Mouse (Mus musculus) cerebellum, postnatal 4 days (tissue): ENCODE measurements around the gene Hcfc1r1.

ENCODE experiments used
- DNase-seq, 2 experiments: peaks; one replicate each; pipeline ENCODE4 v3.0.0; 2022; ENCODE audit warnings: low spot score in 2 of 2, mixed read lengths in 1 of 2

Hcfc1r1 gene

DNA sequence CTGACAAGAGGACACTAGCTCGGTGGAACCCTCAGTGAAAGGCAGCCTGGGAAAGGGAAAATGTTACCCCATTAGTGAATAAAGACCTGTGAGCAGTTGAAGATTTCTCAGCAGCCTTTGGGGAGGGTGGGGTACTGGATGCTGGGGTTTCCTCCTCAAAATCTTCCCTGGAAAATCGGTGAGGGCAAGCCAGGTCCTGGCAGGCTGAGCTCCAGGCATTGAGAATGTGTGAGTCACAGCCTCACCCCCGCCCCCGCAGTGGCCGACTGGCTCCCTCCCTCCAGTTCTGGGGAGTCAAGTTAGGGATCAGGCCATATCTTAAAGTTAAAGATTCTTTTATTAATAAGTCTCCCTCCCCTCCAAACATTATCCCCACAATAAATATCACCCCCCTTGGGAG is 1.7 kb downstream of the Hcfc1r1 start:
- DNase-seq, result no peak

DNA sequence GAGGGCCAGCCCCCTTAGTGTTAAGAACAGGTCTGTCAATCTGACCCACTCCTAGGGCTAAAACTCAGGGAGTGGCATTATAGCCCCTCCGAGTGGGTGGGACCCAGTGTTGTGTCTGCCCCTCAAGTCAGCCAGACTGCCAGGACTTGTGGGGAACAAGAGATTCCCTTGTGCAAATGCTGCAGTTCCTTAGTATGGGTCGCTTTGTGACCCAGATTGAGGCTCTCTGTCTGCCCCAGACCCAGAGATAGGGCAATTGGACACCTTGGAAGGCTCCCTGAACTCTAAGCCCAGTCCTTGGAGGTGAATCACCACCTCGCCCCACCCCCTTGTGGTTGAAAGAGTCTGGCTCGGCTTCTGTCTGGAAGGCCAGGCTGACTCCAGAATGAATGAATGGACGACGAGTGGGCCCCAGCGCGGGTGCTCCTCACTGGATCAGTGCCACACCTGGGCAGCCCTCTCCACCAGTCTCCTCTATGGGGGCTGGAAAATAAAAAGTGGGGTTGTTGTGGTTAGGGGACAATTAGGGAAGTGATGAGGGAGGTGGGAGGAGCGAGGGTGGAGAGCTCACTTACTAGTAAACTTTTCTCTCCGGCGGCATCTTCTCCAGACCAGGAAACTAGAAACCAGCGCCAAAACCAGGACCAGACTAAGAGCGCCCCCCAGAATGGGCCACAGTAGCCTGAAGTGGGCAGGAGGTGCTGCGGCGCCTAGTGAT is 2.3 kb downstream of the Hcfc1r1 start:
- DNase-seq, result no peak

DNA sequence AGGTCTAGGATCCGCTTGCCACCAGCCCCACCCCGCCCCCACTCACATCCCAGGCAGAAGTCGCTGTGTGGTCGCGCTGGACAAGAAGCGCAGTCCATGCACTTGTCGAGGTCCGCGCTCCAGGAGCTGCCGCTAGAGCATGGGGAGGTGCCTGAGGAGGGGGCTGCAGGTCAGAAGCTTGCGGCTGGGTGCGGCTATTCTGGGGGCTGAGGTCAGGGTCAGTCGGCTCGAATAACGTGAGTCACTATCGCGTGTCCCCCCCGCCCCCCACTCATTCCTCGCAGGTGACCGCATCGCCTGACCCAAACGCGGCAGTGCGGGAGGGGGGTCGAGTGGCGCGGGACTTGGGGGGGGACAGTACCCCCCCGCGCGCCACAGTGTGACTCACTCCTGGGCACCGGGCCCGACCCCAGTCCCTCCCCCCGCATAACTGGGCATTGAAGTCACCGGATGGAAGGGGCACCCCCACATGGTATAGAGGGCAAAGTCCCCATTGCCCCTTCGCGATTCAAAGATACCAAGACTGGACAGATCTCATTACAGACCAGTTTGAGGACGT is 3.2 kb downstream of the Hcfc1r1 start:
- no peak for DNase-seq

GRCm38 (mm10) chr17:23677236-23677679 is 3.9 kb downstream of the Hcfc1r1 start, which contains the start of gene Tnfrsf12a:
Tnfrsf12a (minus strand) TSS chr17:23677468.
- peak in 1 of 2 experiments; percentile 71 for DNase-seq

DNA sequence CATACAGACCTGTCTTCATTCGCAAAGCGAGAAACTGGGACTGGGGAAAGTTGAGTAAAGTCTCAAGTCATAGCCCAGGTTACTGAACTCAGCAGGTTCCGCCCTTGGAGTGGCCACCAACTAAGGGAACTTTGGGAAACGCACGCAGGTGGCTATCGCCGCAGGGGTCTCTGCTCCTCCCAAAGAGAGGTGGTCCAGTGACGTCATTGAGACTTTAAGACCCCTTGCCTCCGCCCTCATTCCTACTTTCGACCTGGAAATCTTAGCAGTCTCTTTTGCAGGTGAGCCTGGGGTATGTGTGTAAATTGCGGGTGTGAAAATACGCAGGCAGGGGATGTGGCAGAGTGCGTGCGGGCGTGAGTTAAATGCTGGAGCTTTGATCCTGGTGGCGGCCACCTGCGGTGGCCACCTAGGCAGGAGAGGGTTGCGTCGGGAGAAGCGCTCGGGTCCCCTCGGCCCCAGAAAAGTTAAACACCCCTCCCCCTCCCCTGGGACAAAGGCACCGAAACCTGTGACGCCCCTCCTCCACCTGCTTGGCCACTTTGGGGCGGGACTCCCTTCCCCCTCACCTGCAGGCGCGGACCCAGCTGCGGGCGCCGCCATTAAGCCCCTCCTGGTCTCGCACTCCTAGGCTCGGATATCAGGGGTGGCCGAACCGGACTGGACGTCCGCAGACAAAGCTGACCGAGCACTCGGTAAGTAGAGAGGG is 5.9 kb downstream of the Hcfc1r1 start, which contains the start of gene Cldn6:
Gene Cldn6, plus strand, starts transcription at position 123 of the 709 bp plus-strand sequence.
- no peak for DNase-seq

- DNase-seq, result no peak
Measured at GRCm38 (mm10) chr17:23680336-23680735, 6.9 kb downstream of the Hcfc1r1 start.

DNA sequence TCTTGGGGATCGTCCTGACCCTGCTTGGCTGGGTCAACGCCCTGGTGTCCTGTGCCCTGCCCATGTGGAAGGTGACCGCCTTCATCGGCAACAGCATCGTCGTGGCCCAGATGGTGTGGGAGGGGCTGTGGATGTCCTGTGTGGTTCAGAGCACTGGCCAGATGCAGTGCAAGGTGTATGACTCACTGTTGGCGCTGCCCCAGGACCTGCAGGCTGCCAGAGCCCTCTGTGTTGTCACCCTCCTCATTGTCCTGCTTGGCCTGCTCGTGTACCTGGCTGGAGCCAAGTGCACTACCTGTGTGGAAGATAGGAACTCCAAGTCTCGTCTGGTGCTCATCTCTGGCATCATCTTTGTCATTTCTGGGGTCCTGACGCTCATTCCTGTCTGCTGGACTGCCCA is 7.7 kb downstream of the Hcfc1r1 start:
- DNase-seq, result no peak

DNA sequence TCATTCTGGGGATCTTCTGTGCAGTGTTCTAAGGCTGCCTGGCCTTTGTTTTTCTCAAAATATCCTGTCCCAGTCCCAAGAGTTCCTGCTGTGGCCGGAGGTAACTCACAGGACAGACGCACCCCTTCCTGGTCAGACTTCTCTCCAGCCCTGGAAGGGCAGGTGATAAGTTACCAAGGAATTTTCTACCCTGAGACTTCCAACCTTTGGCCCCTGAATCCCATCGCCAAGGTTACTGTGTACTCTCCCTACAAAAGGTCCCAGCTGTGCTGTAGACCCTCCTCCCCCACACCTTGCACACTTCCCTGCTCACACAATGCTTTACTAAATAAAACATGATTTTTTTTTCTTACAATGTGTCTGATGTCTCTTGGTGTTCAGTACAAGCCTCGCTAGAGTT is 8.7 kb downstream of the Hcfc1r1 start:
- no peak for DNase-seq

DNA sequence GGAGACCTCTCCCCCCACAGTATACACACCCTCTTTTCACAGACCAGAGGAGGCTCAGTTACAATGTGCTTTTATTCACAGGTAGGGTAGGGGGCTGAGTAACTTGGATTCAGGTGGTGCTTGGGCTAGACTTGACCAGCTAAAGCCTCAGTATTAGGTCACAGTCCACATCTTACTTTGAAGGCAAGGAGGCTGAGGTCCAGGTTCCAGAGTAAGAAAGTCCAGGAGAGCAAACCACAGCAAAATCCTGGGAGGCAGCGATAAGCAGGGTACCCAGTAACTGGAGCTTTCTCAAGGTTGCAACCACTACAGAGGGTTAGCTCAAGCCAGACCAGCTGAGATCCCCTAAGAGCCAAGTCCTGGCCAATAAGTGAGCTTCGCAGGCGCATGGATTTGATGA is 9.1 kb downstream of the Hcfc1r1 start:
- no peak for DNase-seq

DNA sequence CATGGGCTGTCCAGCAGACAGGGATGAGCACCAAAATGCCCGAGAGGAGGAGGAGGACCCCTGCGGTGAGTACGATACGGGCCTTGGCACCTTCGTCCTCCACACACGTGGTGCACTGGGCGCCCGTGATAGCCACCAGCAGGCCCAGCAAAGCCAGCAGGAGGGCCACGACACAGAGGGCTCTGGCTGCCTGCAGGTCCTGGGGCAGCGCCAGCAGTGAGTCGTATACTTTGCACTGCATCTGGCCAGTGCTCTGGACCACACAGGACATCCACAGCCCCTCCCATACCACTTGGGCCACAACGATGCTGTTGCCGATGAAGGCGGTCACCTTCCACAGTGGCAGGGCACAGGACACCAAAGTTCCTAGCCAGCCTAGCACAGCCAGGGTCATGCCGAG is 9.8 kb downstream of the Hcfc1r1 start:
- DNase-seq, result no peak

- DNase-seq, result no peak
Measured at GRCm38 (mm10) chr17:23683856-23684672, 10.7 kb downstream of the Hcfc1r1 start, which contains the start of gene Cldn9. Cldn9 (minus strand) TSS chr17:23684026.

GRCm38 (mm10) chr17:23694491-23694890 is 21.1 kb downstream of the Hcfc1r1 start:
- DNase-seq, result no peak

DNA sequence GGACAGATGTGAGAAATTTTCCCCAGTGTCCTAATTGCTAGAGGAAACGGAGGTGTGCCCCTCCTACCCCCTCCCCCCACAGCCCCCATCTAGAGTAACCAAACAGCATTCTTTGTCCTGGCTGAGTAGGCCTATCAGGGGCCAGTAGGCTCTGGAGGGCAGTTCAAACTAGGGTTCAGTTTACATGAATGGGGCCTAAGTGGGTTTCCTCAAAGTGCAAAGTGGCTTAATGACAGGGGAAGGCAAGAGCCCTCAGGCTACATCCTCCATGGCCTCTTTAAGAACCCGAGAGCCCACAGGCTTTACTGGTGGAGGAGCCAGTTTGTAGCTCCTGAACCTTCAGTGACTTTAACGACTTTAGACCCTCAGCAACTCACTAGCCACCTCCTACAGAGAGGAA is 22.4 kb downstream of the Hcfc1r1 start:
- no peak for DNase-seq

DNA sequence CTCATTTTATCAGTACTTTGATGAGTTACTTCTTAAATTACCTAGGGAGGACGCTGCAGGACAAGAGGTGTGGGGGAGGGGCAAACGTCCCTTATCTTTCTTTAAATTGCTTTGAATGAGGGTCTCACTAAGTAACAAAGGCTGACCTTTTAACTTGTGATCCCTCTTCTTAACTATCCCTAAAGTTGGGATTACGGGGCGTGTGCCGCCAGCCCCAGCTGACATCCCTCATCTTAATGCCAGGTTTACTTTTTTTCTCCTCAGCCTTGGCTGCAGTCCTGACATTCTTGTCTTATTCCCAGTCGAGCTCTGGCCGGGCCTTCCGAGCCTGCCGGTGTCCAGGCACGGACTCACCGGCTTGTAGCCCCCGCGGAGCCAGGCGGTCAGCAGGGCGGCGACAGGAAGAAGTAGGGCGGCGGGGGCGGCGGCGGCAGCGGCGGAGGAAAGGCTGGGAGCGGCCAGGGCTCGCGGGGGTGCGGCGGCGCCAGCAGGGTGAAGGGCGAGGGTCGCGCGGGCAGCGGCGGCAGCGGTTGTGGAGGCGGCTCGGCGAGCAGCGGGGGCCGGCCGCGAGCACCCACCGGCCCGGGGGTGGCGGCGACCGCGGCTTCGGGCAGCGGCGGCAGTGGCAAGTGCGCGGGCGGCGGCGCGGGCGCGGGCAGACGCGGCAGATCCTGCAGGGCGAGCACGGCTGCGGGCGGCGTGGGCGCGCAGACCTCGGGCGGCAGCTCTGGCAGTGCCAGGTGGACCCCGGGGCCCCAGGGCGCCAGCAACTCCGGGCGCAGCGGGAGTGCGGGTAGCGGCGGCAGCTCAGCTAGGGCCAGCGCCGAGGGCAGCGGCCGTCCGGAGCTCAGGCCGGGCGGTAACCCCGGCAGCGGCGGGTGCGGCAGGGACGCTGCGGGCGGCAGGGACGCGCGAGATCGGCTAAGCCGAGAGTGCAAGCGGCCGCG is 26.0 kb downstream of the Hcfc1r1 start:
- no peak for DNase-seq

GRCm38 (mm10) chr17:23700079-23700478 is 26.7 kb downstream of the Hcfc1r1 start:
- DNase-seq, result peak; percentile 75 to 89

DNA sequence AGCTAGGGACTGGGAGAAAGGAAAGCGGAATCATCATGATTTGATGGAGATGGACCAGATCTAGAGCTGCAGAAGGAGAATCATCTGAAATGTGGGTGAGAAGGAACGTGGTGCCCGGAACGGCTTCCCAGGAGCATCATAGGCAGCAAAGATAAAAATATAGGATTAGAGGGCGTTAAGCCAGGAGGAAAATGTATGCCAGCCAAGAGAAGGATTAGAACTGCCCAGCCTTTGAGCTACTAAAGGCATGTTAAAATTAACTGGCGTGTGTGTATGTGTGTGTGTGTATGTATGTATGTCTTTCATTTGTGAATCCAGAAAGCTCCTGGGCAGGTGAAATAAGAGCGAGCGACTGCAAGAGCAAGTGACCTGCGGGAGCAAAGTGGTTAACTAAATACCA is 29.9 kb downstream of the Hcfc1r1 start:
- DNase-seq, result no peak

- no peak for DNase-seq
Measured at GRCm38 (mm10) chr17:23704741-23705140, 31.3 kb downstream of the Hcfc1r1 start.

- no peak for DNase-seq
Measured at GRCm38 (mm10) chr17:23705525-23706104, 32.2 kb downstream of the Hcfc1r1 start.

- DNase-seq, result peak; percentile 74 to 83
Measured at GRCm38 (mm10) chr17:23706212-23706611, 32.8 kb downstream of the Hcfc1r1 start.

GRCm38 (mm10) chr17:23717003-23717402 is 43.6 kb downstream of the Hcfc1r1 start:
- DNase-seq, result no peak
